Mouse (Mus musculus) E14TG2a.4 (cell line): ENCODE results near the gene Sgo2b.

Source experiments
- CTCF ChIP-seq: conservative IDR thresholded peaks from 2 replicates; pipeline ENCODE4 v1.5.1; 2014; ENCODE audit warnings: low read length
- NANOG ChIP-seq: IDR thresholded peaks from 2 replicates; pipeline ENCODE4 v1.6.1; 2014; ENCODE audit warnings: borderline replicate concordance, low read length, mixed read lengths
- POU5F1 ChIP-seq: IDR thresholded peaks from 2 replicates; pipeline ENCODE4 v1.6.1; 2014; ENCODE audit warnings: low read length, borderline replicate concordance

GRCm38 (mm10) chr8:63961032-63961785, 9.2 kb upstream of the Sgo2b start:
- TF ChIP-seq CTCF (no peak), POU5F1 (no peak), NANOG (no peak)
